Mouse (Mus musculus) lung, embryonic 14.5 days (tissue): ENCODE measurements around the gene Sh3bp4. TPM values are rescaled to one million over a fixed set of nuclear protein-coding genes. Genes with fewer than 3 reads are reported as not detected.

Experiments used
- ATAC-seq: fragments of 200-750 bp; cut with Nextera tagmentation; 2 replicates; pipeline ENCODE4 v1.8.0; 2017; ENCODE audit warnings: mild to moderate bottlenecking, moderate TSS enrichment, moderate library complexity; ENCODE audit not compliant: insufficient read depth
- DNase-seq: peaks from one replicate; pipeline ENCODE4 v3.0.0-alpha.2; 2015
- H3K27ac ChIP-seq: fragments of 300-500 bp; sonication (generic); 2 replicates; pipeline ENCODE4 v1.5.1; 2014; ENCODE audit warnings: low read depth, mild to moderate bottlenecking, moderate library complexity
- H3K27me3 ChIP-seq: fragments of 300-500 bp; sonication (generic); 2 replicates; pipeline ENCODE4 v1.6.1; 2014; ENCODE audit warnings: low read length, control low read depth; ENCODE audit not compliant: insufficient read depth
- H3K36me3 ChIP-seq: fragments of 300-500 bp; sonication (generic); 2 replicates; pipeline ENCODE4 v1.6.1; 2014; ENCODE audit warnings: control low read depth; ENCODE audit not compliant: insufficient read depth
- H3K4me1 ChIP-seq: fragments of 300-500 bp; sonication (generic); 2 replicates; pipeline ENCODE4 v1.6.1; 2014; ENCODE audit warnings: antibody characterized with exemption, control low read depth; ENCODE audit not compliant: insufficient read depth
- H3K4me2 ChIP-seq: fragments of 300-500 bp; sonication (generic); 2 replicates; pipeline ENCODE4 v1.6.1; 2014; ENCODE audit warnings: mild to moderate bottlenecking
- H3K4me3 ChIP-seq: fragments of 300-500 bp; sonication (generic); 2 replicates; pipeline ENCODE4 v1.5.1; 2014; ENCODE audit warnings: low read depth, low read length
- H3K9ac ChIP-seq: fragments of 300-500 bp; sonication (generic); 2 replicates; pipeline ENCODE4 v1.6.1; 2014
- H3K9me3 ChIP-seq: fragments of 300-500 bp; sonication (generic); 2 replicates; pipeline ENCODE4 v1.6.1; 2016; ENCODE audit warnings: low read depth, low read length, control low read depth
- CTCF ChIP-seq: IDR thresholded peaks from 2 replicates; pipeline ENCODE4 v1.5.1; 2016; ENCODE audit warnings: antibody characterized with exemption, low read depth
- WGBS: fragments of 180-500 bp; shearing (Covaris S2); extraction: QIAGEN DNeasy Blood & Tissue Kit; methylation state at CpG from one replicate; pipeline ENCODE4 v1.1.7; 2014; 5-methylcytosine and 5-hydroxymethylcytosine counted together
- polyA plus RNA-seq: library from polyadenylated mRNA; unstranded; fragments of >200 nt; fragmentation: Nextera tagmentation; extraction: Ambion mirVana; gene quantifications from 2 replicates; pipeline ENCODE4 v1.2.1, GENCODE M21; 2014

Sh3bp4 gene
- polyA plus RNA-seq, 1 experiment from 2014 or later, result 26.2 TPM

GRCm38 (mm10) chr1:89056175-89056574 lies 14.0 kb upstream of the Sh3bp4 start:
- 30% methylated on average over 1 of the region's 1 CpGs for WGBS
- H3K9me3 ChIP-seq, result peaks cover 2% of the 10 kb centered on the region; the same call in 1 of the 2 replicates

GRCm38 (mm10) chr1:89057430-89057829 lies 12.8 kb upstream of the Sh3bp4 start:
- Histone ChIP-seq H3K4me1 (no peaks in the 10 kb centered on the region; the same call in 1 of the 2 replicates), H3K9me3 (peaks cover 2% of the 10 kb centered on the region; the same call in 1 of the 2 replicates), H3K9ac (no peak overlapping the region), H3K27me3 (no peaks in the 10 kb centered on the region), H3K4me2 (no peak overlapping the region), H3K27ac (no peak overlapping the region), H3K36me3 (no peaks in the 10 kb centered on the region), H3K4me3 (no peak overlapping the region)
- TF ChIP-seq CTCF, result no peak
- DNase-seq, result no peak
- 61% methylated on average over 3 of the region's 3 CpGs for WGBS
- ATAC-seq, result no peak

More at GRCm38 (mm10) chr1:89056175-89056574, 14.0 kb upstream of the Sh3bp4 start:
- Histone ChIP-seq H3K36me3 (no peaks in the 10 kb centered on the region), H3K4me1 (no peaks in the 10 kb centered on the region; the same call in 1 of the 2 replicates), H3K4me2 (no peak overlapping the region), H3K9ac (no peak overlapping the region), H3K4me3 (no peak overlapping the region), H3K27me3 (no peaks in the 10 kb centered on the region), H3K27ac (no peak overlapping the region)
- ATAC-seq (no peak), DNase-seq (peak; percentile 74)
- TF ChIP-seq CTCF, result no peak

GRCm38 (mm10) chr1:89058011-89058410 lies 12.2 kb upstream of the Sh3bp4 start:
- Histone ChIP-seq H3K4me3 (no peak overlapping the region), H3K9me3 (peaks cover 2% of the 10 kb centered on the region; the same call in 1 of the 2 replicates), H3K27ac (no peak overlapping the region), H3K36me3 (no peaks in the 10 kb centered on the region), H3K4me1 (no peaks in the 10 kb centered on the region; the same call in 1 of the 2 replicates), H3K4me2 (no peak overlapping the region), H3K27me3 (no peaks in the 10 kb centered on the region), H3K9ac (no peak overlapping the region)
- TF ChIP-seq CTCF, result peak; percentile 34
- DNase-seq (no peak), ATAC-seq (no peak)
- WGBS, result 84% methylated on average over 1 of the region's 1 CpGs

- H3K9me3 ChIP-seq, result no peaks in the 10 kb centered on the region; the same call in 1 of the 2 replicates
- H3K4me3 ChIP-seq, result no peak overlapping the region
- TF ChIP-seq CTCF, result no peak
- no peak for ATAC-seq
- H3K36me3 ChIP-seq, result no peaks in the 10 kb centered on the region
- no peaks in the 10 kb centered on the region for H3K4me1 ChIP-seq
- no peak overlapping the region for H3K9ac ChIP-seq
- no peaks in the 10 kb centered on the region for H3K27me3 ChIP-seq
- 59% methylated on average over 4 of the region's 4 CpGs for WGBS
- no peak overlapping the region for H3K4me2 ChIP-seq
- H3K27ac ChIP-seq, result no peak overlapping the region
- DNase-seq, result no peak
Measured at GRCm38 (mm10) chr1:89062977-89063376, 7.2 kb upstream of the Sh3bp4 start.

GRCm38 (mm10) chr1:89063800-89064199 lies 6.4 kb upstream of the Sh3bp4 start:
- H3K4me1 ChIP-seq, result peaks cover 2% of the 10 kb centered on the region; the same call in 1 of the 2 replicates
- H3K4me2 ChIP-seq, result no peak overlapping the region
- ATAC-seq, result no peak
- no peak for TF ChIP-seq CTCF
- DNase-seq, result no peak
- H3K9me3 ChIP-seq, result no peaks in the 10 kb centered on the region; the same call in 1 of the 2 replicates
- 82% methylated on average over 3 of the region's 3 CpGs for WGBS
- no peak overlapping the region for H3K9ac ChIP-seq
- H3K27me3 ChIP-seq, result no peaks in the 10 kb centered on the region
- no peaks in the 10 kb centered on the region for H3K36me3 ChIP-seq
- H3K27ac ChIP-seq, result no peak overlapping the region
- H3K4me3 ChIP-seq, result no peak overlapping the region

GRCm38 (mm10) chr1:89068812-89069211 lies 1.4 kb upstream of the Sh3bp4 start:
- WGBS, result 70% methylated on average over 5 of the region's 5 CpGs
- no peak for DNase-seq
- H3K9ac ChIP-seq, result no peak overlapping the region

GRCm38 (mm10) chr1:89069479-89070102 lies 624 bp upstream of the Sh3bp4 start:
- Histone ChIP-seq H3K4me1 (peaks cover 14% of the 10 kb centered on the region), H3K9me3 (no peaks in the 10 kb centered on the region), H3K27ac (peak overlapping the region; percentile 84), H3K4me2 (peak overlapping the region; percentile 71), H3K36me3 (no peaks in the 10 kb centered on the region), H3K9ac (peak overlapping the region; percentile 47), H3K4me3 (peak overlapping the region; percentile 73), H3K27me3 (no peaks in the 10 kb centered on the region)
- WGBS, result 1% methylated on average over 24 of the region's 25 CpGs
- TF ChIP-seq CTCF, result 0 out of 2 replicates have a peak, but pooled peaks have one; percentile 13
- peak; percentile 36 for ATAC-seq
- peak; percentile 72 for DNase-seq

More at GRCm38 (mm10) chr1:89068812-89069211, 1.4 kb upstream of the Sh3bp4 start:
- Histone ChIP-seq H3K4me2 (peak overlapping the region; percentile 71; the same call in 1 of the 2 replicates), H3K4me1 (peaks cover 14% of the 10 kb centered on the region), H3K4me3 (no peak overlapping the region), H3K9me3 (no peaks in the 10 kb centered on the region), H3K27me3 (no peaks in the 10 kb centered on the region), H3K36me3 (no peaks in the 10 kb centered on the region), H3K27ac (no peak overlapping the region)
- TF ChIP-seq CTCF, result no peak
- ATAC-seq, result no peak
